Mouse (Mus musculus) R1 (cell line): ENCODE measurements around the gene Olfr881.

Experiments used
- DNase-seq: peaks from one replicate; pipeline ENCODE4 v3.0.0-alpha.2; 2018; ENCODE audit warnings: low read depth, low spot score

Olfr881 gene

GRCm38 (mm10) chr9:37991525-37991924 lies at the start of gene Olfr881:
TSS of gene Olfr881 (plus strand) at chr9:37991825.
- DNase-seq = no peak

GRCm38 (mm10) chr9:37998581-37999204 lies 7.1 kb downstream of the Olfr881 start:
- DNase-seq = peak; percentile 29

- no peak for DNase-seq
Observed at GRCm38 (mm10) chr9:38000021-38000420, 8.4 kb downstream of the Olfr881 start.

- DNase-seq = no peak
Observed at GRCm38 (mm10) chr9:38025508-38025907, 33.9 kb downstream of the Olfr881 start, which contains the start of gene Olfr883. TSS of gene Olfr883 (plus strand) at chr9:38025808.
